ENCODE assay signal across 8 mouse cellular contexts in the genomic region with DNA sequence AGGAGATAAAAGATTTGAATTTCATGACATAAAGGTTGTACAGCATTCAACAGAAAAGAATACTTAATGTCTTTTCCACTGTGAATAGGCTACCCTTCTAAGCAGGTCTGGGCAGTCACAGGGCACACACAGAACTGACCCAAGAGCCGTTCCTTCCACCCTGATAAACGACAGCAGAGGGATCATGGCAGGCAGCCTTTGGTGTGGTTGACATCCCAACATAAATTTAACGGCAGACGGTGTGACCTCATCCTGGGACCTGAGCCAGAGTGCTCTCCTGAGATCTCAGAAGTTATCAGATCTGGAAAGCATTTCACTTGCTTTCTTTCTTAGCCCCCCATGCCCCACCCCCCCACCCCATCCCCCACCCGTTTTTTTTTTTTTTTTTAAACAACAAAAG.
DNase-seq lines count a peak whose midpoint lies in the region; ATAC-seq and TF ChIP-seq lines count a peak whose summit lies in the region.

No protein-coding gene starts in this region.

- H3K36me3 ChIP-seq in heart, embryonic 15.5 days: no peaks in the 10 kb centered on the region

- no peak overlapping the region for H3K4me2 ChIP-seq in heart, embryonic 15.5 days

- ATAC-seq in heart, embryonic 15.5 days (replicated peaks; ENCODE audit: insufficient number of reproducible peaks, insufficient read depth, low FRiP score, low read depth): 0 out of 2 replicates have a peak, but pooled peaks have one; percentile 31

- no peak for TF ChIP-seq POLR2A in cerebellum, adult 2 months (IDR thresholded peaks at IDR 0.05; ENCODE audit: borderline replicate concordance, insufficient read depth, low read length)

- H3K4me3 ChIP-seq in cerebellum, adult 2 months (replicated peaks; ENCODE audit: insufficient read depth, low read depth, low read length): no peak overlapping the region
- H3K4me3 ChIP-seq in heart, embryonic 15.5 days: no peak overlapping the region

- no peak for TF ChIP-seq CTCF in cerebellum, adult 2 months (IDR thresholded peaks at IDR 0.05; ENCODE audit: borderline replicate concordance, insufficient read depth, low read depth, low read length)

- peak; percentile 25 to 45 for DNase-seq in cerebellum, adult 2 months
- DNase-seq in cerebellum, adult 9-10 months: no peak
- peak; percentile 5 to 35 for DNase-seq in adrenal gland, adult 18-20 months (ENCODE audit: low spot score in 2 of 2)
- peak; percentile 59 to 65 for DNase-seq in kidney, postnatal 4 days
- DNase-seq in layer of hippocampus, adult 9-10 months (ENCODE audit: low spot score): no peak
- no peak for DNase-seq in spleen, postnatal 10 days (ENCODE audit: low spot score in 2 of 2)
- DNase-seq in B cell, adult 2 months: no peak

- H3K27me3 ChIP-seq in cerebellum, adult 2 months (ENCODE audit: control insufficient read depth, insufficient read depth, low read length): no peaks in the 10 kb centered on the region
- no peaks in the 10 kb centered on the region for H3K27me3 ChIP-seq in heart, embryonic 15.5 days

- H3K4me1 ChIP-seq in cerebellum, adult 2 months (ENCODE audit: control insufficient read depth, insufficient read depth, low read length): peaks cover 8% of the 10 kb centered on the region
- peaks cover 13% of the 10 kb centered on the region for H3K4me1 ChIP-seq in heart, embryonic 15.5 days (replicated peaks)

- H3K9ac ChIP-seq in heart, embryonic 15.5 days: no peak overlapping the region

- no peaks in the 10 kb centered on the region for H3K9me3 ChIP-seq in heart, embryonic 15.5 days (replicated peaks)

- 4% methylated on average over 5 of the region's 5 CpGs for WGBS in cerebellum, adult 2 months
- 19% methylated on average over 5 of the region's 5 CpGs for WGBS in heart, embryonic 15.5 days

- H3K27ac ChIP-seq in cerebellum, adult 2 months (ENCODE audit: insufficient read depth, low read length): no peak overlapping the region
- H3K27ac ChIP-seq in heart, embryonic 15.5 days: no peak overlapping the region

Comparison
In these comparisons a context has a peak if more than half of its experiments do, and no peak if none do; other contexts are left out.
1. DNase-seq: peak in cerebellum, adult 2 months (2 of 2), adrenal gland, adult 18-20 months (2 of 2) and kidney, postnatal 4 days (2 of 2); none in cerebellum, adult 9-10 months (single experiment), layer of hippocampus, adult 9-10 months (single experiment), spleen, postnatal 10 days (0 of 2) and B cell, adult 2 months (0 of 2).